Mouse (Mus musculus) spleen, adult 18-20 months (tissue): Measurements from ENCODE around the gene Wdr20rt.
"Not testable (repeated sequence)": the region's sequence is repeated elsewhere in the genome, so short reads cannot be mapped to it uniquely, and the experiment has no call there.

Experiments
- DNase-seq, 2 experiments: peaks; one replicate each; pipeline ENCODE4 v3.0.0; 2022; ENCODE audit warnings: mixed read lengths in 2 of 2

The Wdr20rt gene

GRCm38 (mm10) chr12:65225467-65225945 is at the start of gene Wdr20rt:
Gene Wdr20rt, plus strand, starts transcription at chr12:65225517.
- no peak for DNase-seq

DNA sequence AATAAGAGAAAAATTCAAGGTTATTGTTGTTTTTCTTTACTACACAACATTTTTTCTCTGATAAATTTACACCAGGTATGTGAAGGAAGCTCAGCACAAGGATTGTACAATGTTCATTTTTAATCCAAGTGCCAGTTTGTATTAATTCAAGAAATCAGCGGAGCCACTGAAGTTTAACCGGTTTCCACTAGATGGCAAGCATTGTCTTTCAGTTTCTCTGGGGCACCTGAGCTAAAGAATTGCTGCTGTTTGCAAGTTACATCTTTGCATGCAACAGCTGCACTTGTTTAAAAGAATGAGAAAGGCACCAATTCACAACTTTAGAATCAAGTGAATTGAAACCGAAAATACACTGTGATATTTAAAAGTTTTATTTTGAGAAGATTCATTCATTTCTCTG is 38.0 kb upstream of the Wdr20rt start:
- DNase-seq = no peak

DNA sequence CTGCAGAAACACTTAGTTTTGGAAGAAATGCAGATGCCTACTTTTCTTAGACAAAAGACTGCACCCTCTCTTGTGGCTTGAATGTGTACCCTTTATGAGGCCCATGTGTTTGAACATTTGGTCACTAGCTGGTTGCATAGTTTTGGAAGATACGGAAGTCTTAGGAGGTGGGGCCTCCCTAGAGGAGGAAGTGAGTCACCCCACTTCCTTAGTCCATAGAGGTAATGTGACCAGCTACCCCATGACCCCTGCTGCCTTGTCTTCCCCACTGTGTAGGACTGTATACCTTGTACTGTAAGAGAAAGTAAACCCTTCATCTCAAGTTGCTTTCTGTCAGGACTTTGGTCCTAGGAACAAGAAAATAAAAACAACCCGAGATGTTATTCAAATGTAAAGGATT is 36.1 kb upstream of the Wdr20rt start:
- no peak for DNase-seq

- DNase-seq = no peak
Measured at GRCm38 (mm10) chr12:65194003-65194530, 31.2 kb upstream of the Wdr20rt start.

DNA sequence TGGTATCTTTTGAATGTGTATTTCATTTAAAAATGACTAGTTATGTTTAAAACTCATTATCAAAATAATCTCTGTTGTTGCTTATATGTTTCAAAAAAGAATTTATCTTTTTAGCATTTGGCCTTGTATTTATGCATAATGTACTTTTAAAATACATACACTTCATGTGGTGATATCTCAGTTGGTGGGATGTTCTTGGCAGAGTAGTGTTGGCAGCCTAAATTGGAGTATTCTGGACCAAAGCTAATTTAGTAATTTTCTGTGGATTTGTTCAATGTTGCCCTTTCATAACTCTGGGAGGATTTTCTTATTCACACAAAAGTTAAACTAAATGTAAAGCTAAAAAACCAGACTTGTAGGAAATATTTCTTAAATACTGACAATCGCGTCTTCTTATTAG is 23.5 kb upstream of the Wdr20rt start:
- DNase-seq = no peak

GRCm38 (mm10) chr12:65206431-65206830 is 18.9 kb upstream of the Wdr20rt start:
- DNase-seq = no peak

GRCm38 (mm10) chr12:65216404-65216840 is 8.9 kb upstream of the Wdr20rt start:
- no peak for DNase-seq

DNA sequence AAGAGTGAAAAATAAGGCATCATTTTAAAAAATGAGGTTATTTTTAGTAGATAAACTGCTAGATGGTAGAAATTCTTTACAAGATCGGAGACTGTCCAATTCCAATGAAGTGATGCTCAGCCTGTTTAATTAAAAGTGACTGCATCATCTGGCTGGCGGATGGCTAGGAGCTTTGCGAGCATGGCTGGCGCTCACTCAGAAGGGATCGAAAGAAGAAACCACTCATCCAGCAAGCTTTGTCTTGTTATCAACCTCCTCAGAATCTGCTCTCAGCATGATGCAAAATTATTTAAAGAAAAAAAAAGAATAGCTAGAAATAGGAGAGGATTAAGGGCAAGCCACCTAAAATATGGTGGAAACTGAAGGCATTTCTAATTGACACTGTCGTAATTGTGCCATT is 3.3 kb downstream of the Wdr20rt start:
- DNase-seq = no peak

GRCm38 (mm10) chr12:65229041-65229440 is 3.7 kb downstream of the Wdr20rt start:
- DNase-seq = no peak

DNA sequence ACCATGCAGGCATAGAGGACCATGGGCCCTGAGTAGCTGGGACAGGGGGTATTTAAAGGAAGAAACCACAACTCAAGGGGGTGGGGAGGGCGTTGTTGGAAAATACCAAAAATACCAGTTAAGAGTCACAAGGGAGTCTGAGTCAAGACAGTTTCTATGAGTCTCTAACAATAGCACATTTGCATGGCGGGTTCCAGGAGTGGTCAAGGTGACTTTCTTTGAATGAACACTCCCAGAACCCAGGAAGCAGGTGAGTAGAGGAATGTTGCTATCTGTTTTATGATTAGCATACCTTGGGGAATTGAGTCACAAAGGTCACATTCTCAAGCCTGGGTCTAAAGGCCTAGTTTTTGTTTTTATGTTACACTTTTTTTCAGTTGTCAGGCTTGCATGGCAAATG is 7.5 kb downstream of the Wdr20rt start:
- DNase-seq = not testable (repeated sequence)

DNA sequence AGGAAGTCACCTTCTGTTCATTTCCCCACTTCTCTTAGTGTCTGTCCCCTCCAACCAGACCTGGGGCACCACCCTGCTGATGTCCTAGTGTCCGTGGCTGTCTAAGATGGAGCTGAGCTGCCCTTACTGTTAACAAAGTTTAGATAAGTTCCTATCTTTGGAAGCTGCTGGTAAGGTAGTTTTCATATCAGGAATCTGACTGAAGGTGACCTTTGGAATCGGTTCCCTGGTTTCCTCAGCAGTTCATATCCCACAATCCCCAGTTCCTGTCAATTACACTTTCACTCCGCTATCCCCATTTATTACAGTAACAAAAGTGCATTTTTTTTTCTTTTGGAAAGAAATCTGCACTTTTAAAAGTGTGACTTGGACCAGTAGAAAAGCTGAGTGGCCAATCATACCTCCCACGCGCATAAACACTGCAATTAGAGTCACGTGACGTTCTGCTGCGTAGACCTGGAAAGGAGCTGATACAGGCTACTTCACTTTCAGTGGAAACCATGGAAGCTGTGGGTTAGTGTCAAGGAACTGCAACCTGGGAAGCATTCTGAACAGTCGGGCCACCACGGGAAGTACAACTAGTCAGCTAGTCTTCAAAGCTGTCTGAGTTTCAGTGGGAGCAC is 24.9 kb downstream of the Wdr20rt start:
- no peak for DNase-seq

GRCm38 (mm10) chr12:65256887-65257286 is 31.6 kb downstream of the Wdr20rt start:
- DNase-seq = no peak

GRCm38 (mm10) chr12:65258212-65259138 is 33.2 kb downstream of the Wdr20rt start:
- DNase-seq = peak in 1 of 2 experiments; percentile 8

- no peak for DNase-seq
Measured at GRCm38 (mm10) chr12:65259139-65260111, 34.1 kb downstream of the Wdr20rt start.

GRCm38 (mm10) chr12:65268311-65268984 is 43.1 kb downstream of the Wdr20rt start:
- DNase-seq = no peak

DNA sequence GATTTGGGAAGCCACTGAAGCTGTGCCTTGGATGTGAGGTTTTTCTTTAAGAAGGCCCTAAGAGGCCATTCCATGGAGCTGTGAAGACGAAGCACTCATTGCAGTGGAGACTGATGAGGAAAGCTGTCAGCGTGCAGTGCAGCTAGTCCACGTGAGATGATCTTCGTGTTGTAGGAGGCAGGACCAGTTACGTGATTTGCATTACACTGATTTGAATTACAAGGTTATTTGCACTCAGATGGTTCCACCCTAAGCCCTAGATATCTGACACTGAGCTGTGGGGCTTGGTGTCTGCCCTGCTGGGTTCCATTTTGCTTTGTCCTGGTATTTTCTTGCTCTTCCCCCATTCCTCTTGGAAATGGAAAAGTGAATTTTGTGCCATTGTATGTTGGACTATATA is 44.1 kb downstream of the Wdr20rt start:
- DNase-seq = no peak

DNA sequence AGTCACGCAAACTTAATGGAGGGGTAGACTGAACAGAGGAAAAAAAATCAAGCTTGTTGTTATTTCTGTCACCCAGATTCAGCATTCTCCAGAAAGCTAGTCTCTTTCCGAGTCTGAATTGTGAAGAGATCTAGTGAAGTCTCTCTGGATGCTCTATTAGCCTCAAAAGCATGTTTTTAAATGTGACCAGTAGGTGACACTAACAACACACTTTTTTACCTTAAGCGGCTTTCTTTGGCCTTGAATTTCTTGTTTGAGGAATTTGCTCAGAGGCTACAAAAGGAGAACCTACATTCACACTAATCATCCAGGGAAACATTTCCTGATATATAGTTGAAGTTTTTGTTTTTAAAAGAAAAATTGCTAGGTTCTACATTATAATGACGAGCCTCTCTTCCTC is 48.5 kb downstream of the Wdr20rt start:
- no peak for DNase-seq
